Mouse (Mus musculus) liver, embryonic 14.5 days (tissue): ENCODE results near the gene Pkig. TPM values are rescaled to one million over a fixed set of nuclear protein-coding genes. Genes with fewer than 3 reads are reported as not detected.
A peak's percentile ranks its signal among the peaks of the same experiment; 100 is the strongest.
"Not testable (repeated sequence)": the region's sequence is repeated elsewhere in the genome, so short reads cannot be mapped to it uniquely, and the experiment has no call there.

Source experiments
- ATAC-seq: fragments of 200-750 bp; cut with Nextera tagmentation; 2 replicates; pipeline ENCODE4 v1.8.0; 2017; ENCODE audit warnings: moderate number of reproducible peaks, mild to moderate bottlenecking, moderate library complexity; ENCODE audit not compliant: insufficient read depth
- DNase-seq, 3 experiments: peaks; one replicate each; pipeline ENCODE4 v3.0.0-alpha.2; 2012 to 2013; ENCODE audit warnings: low read depth in 3 of 3, low spot score in 3 of 3
- H3K27ac ChIP-seq: fragments of 300-500 bp; sonication (generic); 2 replicates; pipeline ENCODE4 v1.5.1; 2014; ENCODE audit warnings: moderate library complexity, mild to moderate bottlenecking, control low read depth, inconsistent platforms
- H3K27me3 ChIP-seq: fragments of 300-500 bp; sonication (generic); 2 replicates; pipeline ENCODE4 v1.6.1; 2014; ENCODE audit warnings: mild to moderate bottlenecking, low read length, moderate library complexity; ENCODE audit not compliant: control insufficient read depth, insufficient read depth
- H3K36me3 ChIP-seq: fragments of 300-500 bp; sonication (generic); replicated peaks from 2 replicates; pipeline ENCODE4 v1.6.1; 2014; ENCODE audit warnings: low read depth; ENCODE audit not compliant: control insufficient read depth, insufficient read depth
- H3K4me1 ChIP-seq, 2 experiments: fragments of 200-500 bp in 1 of 2; fragments of 300-500 bp in 1 of 2; sonication (generic) in 1 of 2; replicated peaks; 2 replicates each; pipeline ENCODE4 v1.6.1; 2012 to 2014; ENCODE audit warnings: antibody characterized with exemption in 1 of 2, inconsistent platforms in 1 of 2, low read length in 1 of 2; ENCODE audit not compliant: control insufficient read depth in 2 of 2, insufficient read depth in 2 of 2
- H3K4me2 ChIP-seq: fragments of 300-500 bp; sonication (generic); 2 replicates; pipeline ENCODE4 v1.6.1; 2014; ENCODE audit warnings: low read depth, mild to moderate bottlenecking, control low read depth, moderate library complexity
- H3K4me3 ChIP-seq, 2 experiments: fragments of 200-500 bp in 1 of 2; fragments of 300-500 bp in 1 of 2; sonication (generic) in 1 of 2; 2 replicates each; pipeline ENCODE4 v1.5.1; 2012 to 2014; ENCODE audit warnings: low read depth in 2 of 2, low read length in 2 of 2, mild to moderate bottlenecking in 2 of 2, control low read depth in 1 of 2, inconsistent platforms in 1 of 2, moderate library complexity in 1 of 2; ENCODE audit not compliant: insufficient read depth in 1 of 2
- H3K9ac ChIP-seq: fragments of 300-500 bp; sonication (generic); replicated peaks from 2 replicates; pipeline ENCODE4 v1.6.1; 2014; ENCODE audit warnings: mild to moderate bottlenecking, control low read depth, moderate library complexity
- H3K9me3 ChIP-seq: fragments of 300-500 bp; sonication (generic); 2 replicates; pipeline ENCODE4 v1.6.1; 2016; ENCODE audit warnings: low read length, mixed read lengths; ENCODE audit not compliant: control insufficient read depth
- CTCF ChIP-seq: IDR thresholded peaks from 2 replicates; pipeline ENCODE4 v1.5.1; 2016; ENCODE audit warnings: antibody characterized with exemption, low read depth, control low read depth
- EP300 ChIP-seq: IDR thresholded peaks from 2 replicates; pipeline ENCODE4 v1.6.1; 2016; ENCODE audit warnings: antibody characterized with exemption, low read depth
- WGBS: fragments of 180-500 bp; shearing (Covaris S2); extraction: QIAGEN DNeasy Blood & Tissue Kit; methylation state at CpG from one replicate; pipeline ENCODE4 v1.1.7; 2014; ENCODE audit not compliant: insufficient replicate concordance; 5-methylcytosine and 5-hydroxymethylcytosine counted together
- polyA plus RNA-seq, 2 experiments: library from polyadenylated mRNA; depleted of rRNA in 1 of 2; stranded (reverse) in 1 of 2; unstranded in 1 of 2; fragments of >200 nt; fragmentation: Nextera tagmentation in 1 of 2; extraction: Ambion mirVana in 1 of 2; gene quantifications; 2 replicates each; pipeline versions ENCODE4 v1.2.1 to v1.2.3; 2012 to 2014

The Pkig gene
- polyA plus RNA-seq, 2 experiments, result 50.9 to 99.0 TPM

- Histone ChIP-seq H3K4me2 (no peak overlapping the region), H3K4me1 (no peaks in the 10 kb centered on the region), H3K9ac (no peak overlapping the region), H3K9me3 (no peaks in the 10 kb centered on the region), H3K36me3 (peaks cover 93% of the 10 kb centered on the region), H3K27ac (no peak overlapping the region), H3K4me3 (no peak overlapping the region), H3K27me3 (no peaks in the 10 kb centered on the region)
- 71% methylated on average over 8 of the region's 8 CpGs for WGBS
- ATAC-seq (no peak), DNase-seq (no peak)
- no peak for TF ChIP-seq EP300
Observed at GRCm38 (mm10) chr2:163620451-163620850, 37.7 kb upstream of the Pkig start.

DNA sequence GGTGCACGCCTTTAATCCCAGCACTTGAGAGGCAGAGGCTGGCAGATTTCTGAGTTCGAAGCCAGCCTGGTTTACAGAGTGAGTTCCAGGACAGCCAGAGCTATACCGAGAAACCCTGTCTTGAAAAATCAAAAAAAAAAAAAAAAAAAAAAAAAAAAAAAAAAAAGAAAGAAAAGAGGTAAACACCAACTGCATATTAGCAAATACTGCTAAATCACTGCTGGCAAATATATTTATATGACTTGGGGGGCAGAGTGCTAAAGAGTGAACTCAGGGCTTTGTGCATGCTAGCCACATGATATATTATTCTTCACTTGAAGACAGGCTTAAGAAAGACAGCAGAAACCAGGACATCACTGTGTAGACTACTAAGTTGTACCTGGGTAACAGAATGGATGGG is 36.8 kb upstream of the Pkig start:
- not testable (repeated sequence) for ATAC-seq, H3K27me3 ChIP-seq, H3K4me1 ChIP-seq, H3K4me2 ChIP-seq, H3K9me3 ChIP-seq, H3K27ac ChIP-seq, H3K4me3 ChIP-seq, DNase-seq, H3K9ac ChIP-seq
- H3K36me3 ChIP-seq, result peaks cover 96% of the 10 kb centered on the region
- WGBS, result 84% methylated on average over 3 of the region's 3 CpGs

DNA sequence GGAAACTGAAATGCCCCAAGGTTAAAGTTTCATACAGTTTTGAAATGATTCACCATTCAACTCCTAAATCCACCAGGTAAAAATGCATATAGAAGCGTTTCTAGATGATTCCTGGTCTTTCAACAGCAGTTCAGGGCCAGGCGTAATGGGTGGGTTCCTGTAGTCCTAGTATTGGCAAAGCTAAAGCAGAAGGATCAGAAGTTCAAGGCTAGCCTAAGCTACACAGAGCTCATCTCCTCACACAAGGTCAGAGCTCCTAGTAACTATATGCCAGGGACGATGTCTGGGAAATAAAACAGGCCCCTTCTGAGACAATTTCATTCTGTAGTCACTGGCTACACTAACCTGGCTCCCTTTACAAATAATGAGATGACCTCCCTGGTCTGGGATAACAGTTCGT is 27.0 kb upstream of the Pkig start:
- ATAC-seq, result no peak
- H3K4me3 ChIP-seq, result no peak overlapping the region
- no peaks in the 10 kb centered on the region for H3K4me1 ChIP-seq
- no peak overlapping the region for H3K9ac ChIP-seq
- DNase-seq, result no peak
- H3K27me3 ChIP-seq, result no peaks in the 10 kb centered on the region
- TF ChIP-seq EP300 (no peak), CTCF (no peak)
- WGBS, result 84% methylated on average over 4 of the region's 4 CpGs
- no peak overlapping the region for H3K27ac ChIP-seq
- H3K4me2 ChIP-seq, result no peak overlapping the region
- H3K9me3 ChIP-seq, result no peaks in the 10 kb centered on the region
- peaks cover 97% of the 10 kb centered on the region for H3K36me3 ChIP-seq

DNA sequence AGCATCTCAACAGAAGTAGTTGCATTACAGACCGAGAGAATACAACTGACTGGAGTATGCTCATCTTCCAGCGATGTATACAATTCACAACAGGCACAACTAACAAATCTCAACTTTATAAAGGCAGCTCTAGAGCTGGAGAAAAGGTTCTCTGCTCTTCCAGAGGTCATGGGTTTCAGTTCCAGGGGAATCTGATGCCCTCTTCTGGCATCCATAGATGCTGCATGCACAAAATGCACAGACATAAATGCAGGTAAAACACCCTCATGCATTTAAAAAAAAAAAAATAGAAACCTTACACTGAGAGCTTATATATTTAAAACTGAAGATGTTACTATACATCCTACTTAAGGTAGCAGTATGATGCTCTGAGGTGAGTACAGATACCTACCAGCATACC is 26.5 kb upstream of the Pkig start:
- Histone ChIP-seq H3K4me2 (no peak overlapping the region), H3K36me3 (peaks cover 97% of the 10 kb centered on the region), H3K4me3 (no peak overlapping the region), H3K9me3 (no peaks in the 10 kb centered on the region), H3K9ac (no peak overlapping the region), H3K4me1 (no peaks in the 10 kb centered on the region; a peak in 1 of 4 replicates), H3K27me3 (no peaks in the 10 kb centered on the region), H3K27ac (no peak overlapping the region)
- 94% methylated on average over 2 of the region's 2 CpGs for WGBS
- DNase-seq (no peak), ATAC-seq (no peak)
- TF ChIP-seq EP300, result no peak
- TF ChIP-seq CTCF, result 0 out of 2 replicates have a peak, but pooled peaks have one; percentile 8

- ATAC-seq (no peak), DNase-seq (no peak)
- H3K27me3 ChIP-seq, result no peaks in the 10 kb centered on the region
- no peak overlapping the region for H3K4me3 ChIP-seq
- H3K27ac ChIP-seq, result no peak overlapping the region
- no peak overlapping the region for H3K4me2 ChIP-seq
- TF ChIP-seq EP300, result no peak
- H3K4me1 ChIP-seq, result peaks cover 13 to 18% of the 10 kb centered on the region in 2 experiments
- H3K9me3 ChIP-seq, result no peaks in the 10 kb centered on the region
- H3K36me3 ChIP-seq, result peaks cover 97% of the 10 kb centered on the region
- H3K9ac ChIP-seq, result no peak overlapping the region
- 80% methylated on average over 2 of the region's 2 CpGs for WGBS
Observed at GRCm38 (mm10) chr2:163634211-163634610, 24.0 kb upstream of the Pkig start.

GRCm38 (mm10) chr2:163636057-163636456 is 22.1 kb upstream of the Pkig start:
- peaks cover 31 to 33% of the 10 kb centered on the region in 2 experiments for H3K4me1 ChIP-seq
- H3K4me3 ChIP-seq, result no peak overlapping the region
- ATAC-seq (no peak), DNase-seq (no peak)
- no peak overlapping the region for H3K27ac ChIP-seq
- no peaks in the 10 kb centered on the region for H3K27me3 ChIP-seq
- H3K4me2 ChIP-seq, result no peak overlapping the region
- no peaks in the 10 kb centered on the region for H3K9me3 ChIP-seq
- TF ChIP-seq CTCF (no peak), EP300 (no peak)
- no peak overlapping the region for H3K9ac ChIP-seq
- 87% methylated on average over 2 of the region's 2 CpGs for WGBS
- H3K36me3 ChIP-seq, result peaks cover 97% of the 10 kb centered on the region
